Mouse (Mus musculus) CH12.LX (cell line): Measurements from ENCODE around the gene Dnajc1. TPM values are rescaled to one million over a fixed set of nuclear protein-coding genes. Genes with fewer than 3 reads are reported as not detected.

Experiments
- DNase-seq: peaks from one replicate; pipeline ENCODE4 v3.0.0-alpha.2; 2013; ENCODE audit errors: extremely low read depth
- H3K27ac ChIP-seq: 2 replicates; pipeline ENCODE4 v1.5.1; 2012; ENCODE audit warnings: low read depth, mild to moderate bottlenecking, control low read depth, moderate library complexity; ENCODE audit not compliant: insufficient read depth
- H3K27me3 ChIP-seq: replicated peaks from 2 replicates; pipeline ENCODE3; 2012; ENCODE audit warnings: inconsistent platforms
- H3K36me3 ChIP-seq, 2 experiments: replicated peaks in 1 of 2; 2 replicates each; pipeline versions ENCODE3 to v1.6.1; 2012; ENCODE audit warnings: inconsistent platforms in 1 of 2, low read length in 1 of 2, mild to moderate bottlenecking in 1 of 2, mixed read lengths in 1 of 2, moderate library complexity in 1 of 2; ENCODE audit not compliant: control insufficient read depth in 1 of 2, insufficient read depth in 1 of 2
- H3K4me1 ChIP-seq, 2 experiments: 2 replicates each; pipeline ENCODE4 v1.6.1; 2012; ENCODE audit warnings: inconsistent platforms in 1 of 2, moderate library complexity in 1 of 2; ENCODE audit not compliant: insufficient read depth in 2 of 2, control insufficient read depth in 1 of 2
- H3K4me2 ChIP-seq: 2 replicates; pipeline ENCODE4 v1.6.1; 2012; ENCODE audit warnings: low read depth, mild to moderate bottlenecking, control low read depth; ENCODE audit not compliant: poor library complexity, insufficient read depth, severe bottlenecking
- H3K4me3 ChIP-seq, 3 experiments: fragments of 150-350 bp in 1 of 3; sonication (generic) in 1 of 3; replicated peaks in 1 of 3; 2 replicates each; pipeline versions ENCODE3 to v1.5.1; 2011 to 2012; ENCODE audit warnings: low read depth in 2 of 3, low read length in 2 of 3, mild to moderate bottlenecking in 2 of 3, moderate library complexity in 2 of 3, control low read depth in 1 of 3, improper control_type of control experiment in 1 of 3, inconsistent platforms in 1 of 3, mixed read lengths in 1 of 3; ENCODE audit not compliant: poor library complexity in 1 of 3
- H3K79me2 ChIP-seq: replicated peaks from 2 replicates; pipeline ENCODE4 v1.6.1; 2012; ENCODE audit warnings: mild to moderate bottlenecking, moderate library complexity; ENCODE audit not compliant: control insufficient read depth, poor library complexity, insufficient read depth, severe bottlenecking; ENCODE audit errors: extremely low read depth
- H3K9ac ChIP-seq: 2 replicates; pipeline ENCODE4 v1.6.1; 2012; ENCODE audit warnings: low read depth, mild to moderate bottlenecking, control low read depth, moderate library complexity; ENCODE audit not compliant: insufficient read depth
- H3K9me3 ChIP-seq: replicated peaks from 2 replicates; pipeline ENCODE3; 2012; ENCODE audit warnings: low read length, inconsistent platforms, mixed read lengths
- CHD1 ChIP-seq: IDR thresholded peaks from 2 replicates; pipeline ENCODE4 v1.6.1; 2012; ENCODE audit warnings: low read depth, low read length, improper control_type of control experiment, inconsistent platforms
- CHD2 ChIP-seq: IDR thresholded peaks from 2 replicates; pipeline ENCODE4 v1.6.1; 2011; ENCODE audit warnings: low read length, improper control_type of control experiment
- CTCF ChIP-seq, 2 experiments: IDR thresholded peaks in 1 of 2; conservative IDR thresholded peaks in 1 of 2; 2 replicates each; pipeline ENCODE4 v1.5.1; 2011 to 2012; ENCODE audit warnings: low read depth in 2 of 2, low read length in 2 of 2, improper control_type of control experiment in 1 of 2, inconsistent platforms in 1 of 2, mild to moderate bottlenecking in 1 of 2, moderate library complexity in 1 of 2
- ETS1 ChIP-seq: conservative IDR thresholded peaks from 2 replicates; pipeline ENCODE4 v1.6.1; 2012; ENCODE audit warnings: low read depth, mild to moderate bottlenecking, inconsistent platforms, low read length, improper control_type of control experiment, moderate library complexity
- GABPA ChIP-seq: IDR thresholded peaks from 2 replicates; pipeline ENCODE4 v1.6.1; 2012; ENCODE audit warnings: low read depth, low read length, improper control_type of control experiment, inconsistent platforms; ENCODE audit not compliant: insufficient replicate concordance
- JUN ChIP-seq: IDR thresholded peaks from 2 replicates; pipeline ENCODE4 v1.6.1; 2011; ENCODE audit warnings: low read depth, mild to moderate bottlenecking, low read length, improper control_type of control experiment, moderate library complexity; ENCODE audit not compliant: insufficient read depth
- JUND ChIP-seq: conservative IDR thresholded peaks from 2 replicates; pipeline ENCODE4 v1.6.1; 2011; ENCODE audit warnings: low read depth, low read length, improper control_type of control experiment
- NELFE ChIP-seq: IDR thresholded peaks from 2 replicates; pipeline ENCODE4 v1.6.1; 2011; ENCODE audit warnings: low read depth, low read length, improper control_type of control experiment
- NRF1 ChIP-seq: IDR thresholded peaks from 2 replicates; pipeline ENCODE4 v1.6.1; 2014; ENCODE audit warnings: low read depth, mild to moderate bottlenecking, inconsistent platforms, low read length, improper control_type of control experiment, moderate library complexity
- RAD21 ChIP-seq: IDR thresholded peaks from 2 replicates; pipeline ENCODE4 v1.6.1; 2011; ENCODE audit warnings: low read depth, mild to moderate bottlenecking, low read length, improper control_type of control experiment, moderate library complexity
- SIN3A ChIP-seq: IDR thresholded peaks from 2 replicates; pipeline ENCODE4 v1.6.1; 2012; ENCODE audit warnings: low read length, improper control_type of control experiment, inconsistent platforms
- SMC3 ChIP-seq: IDR thresholded peaks from 2 replicates; pipeline ENCODE4 v1.6.1; 2011; ENCODE audit warnings: low read depth, low read length, improper control_type of control experiment
- UBTF ChIP-seq: IDR thresholded peaks from 2 replicates; pipeline ENCODE4 v1.6.1; 2012; ENCODE audit warnings: low read depth, mild to moderate bottlenecking, inconsistent platforms, low read length, improper control_type of control experiment, moderate library complexity
- USF2 ChIP-seq: conservative IDR thresholded peaks from 2 replicates; pipeline ENCODE4 v1.6.1; 2011; ENCODE audit warnings: low read depth, low read length, improper control_type of control experiment
- ZC3H11A ChIP-seq: IDR thresholded peaks from 2 replicates; pipeline ENCODE4 v1.6.1; 2012; ENCODE audit warnings: low read depth, mild to moderate bottlenecking, inconsistent platforms, low read length, improper control_type of control experiment
- dilution Hi-C: fragments of 300-500 bp; cut with MboI; formaldehyde crosslinking; loops from 2 replicates; pipeline ENCODE4 v1.14.3; 2020; ENCODE audit warnings: low sequenced_read_pairs; ENCODE audit not compliant: extremely low pct_unique_long_range_greater_than_20kb, extremely low pct_ligation_motif_present
- in situ Hi-C: fragments of 300-500 bp; cut with MboI; formaldehyde crosslinking; loops from 3 replicates; pipeline ENCODE4 v1.14.3; 2019; ENCODE audit warnings: low sequenced_read_pairs, low pct_ligation_motif_present, low pct_unique_long_range_greater_than_20kb, mixed read lengths
- polyA plus RNA-seq: library from polyadenylated mRNA; unstranded; fragments of >175 nt; gene quantifications from 2 replicates; pipeline ENCODE4 v1.2.1, GENCODE M21; 2012; ENCODE audit warnings: low read depth; ENCODE audit not compliant: insufficient read length
- total RNA-seq, 2 experiments: library from RNA; depleted of rRNA; stranded (reverse); fragments of 300-350 nt in 1 of 2; fragments of >200 nt in 1 of 2; gene quantifications; 2 replicates each; pipeline ENCODE4 v1.2.3; 2012 to 2014

Dnajc1 gene
- total and polyA plus RNA-seq, 3 experiments = 13.5 to 32.9 (median 17.1) TPM

- Histone ChIP-seq H3K9ac (no peak overlapping the region), H3K79me2 (0 out of 2 replicates have a peak, but pooled peaks cover 2% of the 10 kb centered on the region), H3K4me2 (no peak overlapping the region), H3K27me3 (no peaks in the 10 kb centered on the region), H3K36me3 (peaks cover 61 to 81% of the 10 kb centered on the region in 2 experiments), H3K4me3 (no peak overlapping the region), H3K9me3 (no peaks in the 10 kb centered on the region), H3K27ac (no peak overlapping the region), H3K4me1 (peaks cover 0 to 10% of the 10 kb centered on the region in 2 experiments; a peak in 2 of 4 replicates)
- in situ Hi-C loops = loop anchor here (5.0 kb wide), 1 partner anchor 181 kb away; no protein-coding TSS in a partner anchor
- dilution Hi-C loops = no loop called here
- TF ChIP-seq NELFE = no peak
- no peak for TF ChIP-seq RAD21
- no peak for TF ChIP-seq GABPA
- TF ChIP-seq ZC3H11A = no peak
- no peak for TF ChIP-seq ETS1
- no peak for TF ChIP-seq SIN3A
- no peak for TF ChIP-seq SMC3
- TF ChIP-seq USF2 = no peak
- TF ChIP-seq CHD1 = no peak
- TF ChIP-seq JUN = no peak
- no peak for TF ChIP-seq NRF1
- no peak for DNase-seq
These were observed 184.1 kb downstream of the Dnajc1 start for GRCm38 (mm10) chr2:18208578-18208977.

- peaks cover 0 to 4% of the 10 kb centered on the region in 2 experiments; a peak in 1 of 4 replicates for H3K4me1 ChIP-seq
- dilution Hi-C loops = no loop called here
- in situ Hi-C loops = loop anchor here (5.0 kb wide), 1 partner anchor 180 kb away; no protein-coding TSS in a partner anchor
These were observed 185.8 kb downstream of the Dnajc1 start for GRCm38 (mm10) chr2:18206811-18207210.

More at GRCm38 (mm10) chr2:18206811-18207210, 185.8 kb downstream of the Dnajc1 start:
- Histone ChIP-seq H3K27me3 (no peaks in the 10 kb centered on the region), H3K4me2 (no peak overlapping the region), H3K4me3 (no peak overlapping the region), H3K79me2 (0 out of 2 replicates have a peak, but pooled peaks cover 2% of the 10 kb centered on the region), H3K9ac (no peak overlapping the region), H3K9me3 (no peaks in the 10 kb centered on the region), H3K27ac (no peak overlapping the region), H3K36me3 (peaks cover 58 to 83% of the 10 kb centered on the region in 2 experiments)
- no peak for DNase-seq
- TF ChIP-seq UBTF (no peak), JUND (no peak), SIN3A (no peak), NRF1 (no peak), CTCF (conservative IDR thresholded peaks at IDR 0.05 in 1 of 2, IDR thresholded peaks at IDR 0.05 in 1 of 2; ENCODE audit: low read depth in 2 of 2, low read length in 2 of 2) (no peak), CHD2 (no peak)
- TF ChIP-seq, all 38 proteins: peak for 0
